Mouse (Mus musculus) embryonic fibroblast, embryonic 13.5 days (primary cell): ENCODE results near the gene Gspt1. TPM values are rescaled to one million over a fixed set of nuclear protein-coding genes. Genes with fewer than 3 reads are reported as not detected.

Source experiments
- H3K27ac ChIP-seq: 2 replicates; pipeline ENCODE4 v1.5.1; 2012; ENCODE audit warnings: low read length, control low read depth, inconsistent platforms; ENCODE audit not compliant: insufficient read depth
- H3K4me1 ChIP-seq: 2 replicates; pipeline ENCODE4 v1.6.1; 2011; ENCODE audit warnings: low read length; ENCODE audit not compliant: control insufficient read depth, insufficient read depth
- H3K4me3 ChIP-seq: 2 replicates; pipeline ENCODE4 v1.5.1; 2011; ENCODE audit warnings: mild to moderate bottlenecking, control low read depth, low read length; ENCODE audit not compliant: insufficient read depth
- CTCF ChIP-seq: IDR thresholded peaks from 2 replicates; pipeline ENCODE4 v1.5.1; 2011; ENCODE audit warnings: mild to moderate bottlenecking, control low read depth, low read length, moderate library complexity, borderline replicate concordance; ENCODE audit not compliant: insufficient read depth
- POLR2A ChIP-seq: IDR thresholded peaks from 2 replicates; pipeline ENCODE4 v1.6.1; 2011; ENCODE audit warnings: low read depth, mild to moderate bottlenecking, control low read depth, low read length, moderate library complexity
- polyA plus RNA-seq: library from polyadenylated mRNA; stranded (reverse); fragments of >200 nt; gene quantifications from 2 replicates; pipeline ENCODE4 v1.2.4, GENCODE M21; 2011; ENCODE audit warnings: low read depth; ENCODE audit not compliant: missing spikeins, insufficient read length

Gene Gspt1
- polyA plus RNA-seq, 1 experiment = 241 TPM

DNA sequence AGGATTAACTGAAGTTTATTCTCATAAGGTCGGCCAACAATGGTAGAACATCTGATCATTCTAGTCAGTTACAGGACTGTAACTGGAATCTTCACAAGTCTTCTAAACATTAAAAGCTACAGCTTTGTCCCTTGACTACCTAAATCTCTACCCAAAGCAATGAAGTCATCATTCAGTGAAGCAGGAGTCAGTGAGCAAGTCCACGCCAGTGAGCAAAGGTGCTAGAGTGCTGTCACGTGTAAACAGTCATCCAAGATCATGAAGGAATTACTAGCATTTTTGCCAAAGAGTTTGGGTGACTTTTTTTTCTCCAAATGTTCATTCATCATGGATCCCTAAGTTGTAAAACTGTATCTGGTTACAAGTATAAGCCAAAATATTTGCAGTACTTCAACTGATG, 36.3 kb downstream of the Gspt1 start:
- Histone ChIP-seq H3K4me1 (no peaks in the 10 kb centered on the region), H3K27ac (no peak overlapping the region), H3K4me3 (no peak overlapping the region)
- TF ChIP-seq CTCF = no peak
- TF ChIP-seq POLR2A = no peak

- Histone ChIP-seq H3K4me3 (peak overlapping the region; percentile 90), H3K27ac (no peak overlapping the region), H3K4me1 (peaks cover 15% of the 10 kb centered on the region)
- TF ChIP-seq POLR2A = no peak
- TF ChIP-seq CTCF = no peak
These were observed 50.3 kb downstream of the Gspt1 start for GRCm38 (mm10) chr16:11203600-11204390.

- peak within 1 kb of the TSS; percentile 60 for H3K27ac ChIP-seq
These were observed 51.3 kb downstream of the Gspt1 start, which contains the start of gene Rsl1d1 for GRCm38 (mm10) chr16:11202571-11203554. Gene Rsl1d1, minus strand, starts transcription at chr16:11203331.

DNA sequence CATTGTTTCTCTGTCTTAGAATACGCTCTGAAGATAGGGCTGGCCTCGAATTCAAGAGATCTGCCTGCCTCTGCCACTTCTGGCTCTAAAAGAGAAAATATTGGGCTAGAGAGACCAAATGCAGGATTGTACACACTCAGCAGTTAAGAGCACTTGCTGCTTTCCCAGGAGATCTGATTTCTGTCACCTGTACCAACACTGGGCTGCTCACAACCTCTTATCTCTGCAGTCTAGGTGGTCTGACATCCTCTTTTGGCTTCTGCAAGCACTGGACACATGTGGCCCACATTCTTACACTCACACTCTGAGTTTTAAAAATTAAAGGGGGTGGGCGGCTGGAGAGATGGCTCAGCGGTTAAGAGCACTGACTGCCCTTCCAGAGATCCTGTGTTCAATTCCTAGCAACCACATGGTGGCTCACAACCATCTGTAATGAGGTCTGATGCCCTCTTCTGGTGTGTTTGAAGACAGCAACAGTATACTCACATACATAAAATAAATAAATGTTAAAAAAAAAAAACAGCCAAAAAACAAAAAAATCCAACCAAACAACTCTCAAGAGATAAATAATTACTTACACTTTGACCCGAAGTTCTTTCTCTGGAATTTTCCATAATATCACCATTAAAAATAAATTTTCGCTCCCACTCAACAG, 52.3 kb downstream of the Gspt1 start:
- H3K4me3 ChIP-seq = peak overlapping the region; percentile 90
- TF ChIP-seq CTCF (no peak), POLR2A (no peak)
- H3K27ac ChIP-seq = no peak overlapping the region
- peaks cover 20% of the 10 kb centered on the region for H3K4me1 ChIP-seq

More at GRCm38 (mm10) chr16:11202571-11203554, 51.3 kb downstream of the Gspt1 start, which contains the start of gene Rsl1d1:
- Histone ChIP-seq H3K4me3 (peak within 1 kb of the TSS; percentile 90), H3K4me1 (peaks cover 20% of the 10 kb centered on the region)
- no peak for TF ChIP-seq CTCF
- TF ChIP-seq POLR2A = peak; percentile 92

GRCm38 (mm10) chr16:11200247-11200646, 53.9 kb downstream of the Gspt1 start:
- no peak for TF ChIP-seq POLR2A
- TF ChIP-seq CTCF = no peak

GRCm38 (mm10) chr16:11198467-11198866, 55.7 kb downstream of the Gspt1 start:
- no peak overlapping the region for H3K4me3 ChIP-seq
- TF ChIP-seq POLR2A (no peak), CTCF (no peak)
- no peak overlapping the region for H3K27ac ChIP-seq
- peaks cover 17% of the 10 kb centered on the region for H3K4me1 ChIP-seq

More at GRCm38 (mm10) chr16:11200247-11200646, 53.9 kb downstream of the Gspt1 start:
- no peak overlapping the region for H3K27ac ChIP-seq
- H3K4me3 ChIP-seq = no peak overlapping the region
- H3K4me1 ChIP-seq = peaks cover 20% of the 10 kb centered on the region

DNA sequence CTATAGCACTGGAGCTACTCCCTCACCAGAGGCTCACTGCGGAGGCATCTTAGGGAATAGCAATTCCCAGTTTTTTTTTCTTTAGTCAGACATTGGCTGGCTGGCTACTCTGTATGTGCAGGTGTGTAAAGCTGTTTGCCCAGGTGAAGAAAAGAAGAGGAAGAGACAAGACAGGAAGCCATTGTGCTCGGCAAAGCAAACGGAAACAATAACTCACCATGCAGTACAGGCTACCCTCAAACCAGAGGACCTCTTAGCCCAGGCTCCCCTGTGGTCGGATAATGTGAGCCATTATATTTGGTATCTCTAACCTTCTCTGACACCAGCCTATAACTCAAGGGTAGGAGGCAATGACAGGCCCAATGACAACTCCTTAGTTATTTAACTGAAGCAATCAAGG, 57.1 kb downstream of the Gspt1 start:
- Histone ChIP-seq H3K4me3 (no peak overlapping the region), H3K4me1 (peaks cover 23% of the 10 kb centered on the region), H3K27ac (no peak overlapping the region)
- TF ChIP-seq CTCF (no peak), POLR2A (no peak)

DNA sequence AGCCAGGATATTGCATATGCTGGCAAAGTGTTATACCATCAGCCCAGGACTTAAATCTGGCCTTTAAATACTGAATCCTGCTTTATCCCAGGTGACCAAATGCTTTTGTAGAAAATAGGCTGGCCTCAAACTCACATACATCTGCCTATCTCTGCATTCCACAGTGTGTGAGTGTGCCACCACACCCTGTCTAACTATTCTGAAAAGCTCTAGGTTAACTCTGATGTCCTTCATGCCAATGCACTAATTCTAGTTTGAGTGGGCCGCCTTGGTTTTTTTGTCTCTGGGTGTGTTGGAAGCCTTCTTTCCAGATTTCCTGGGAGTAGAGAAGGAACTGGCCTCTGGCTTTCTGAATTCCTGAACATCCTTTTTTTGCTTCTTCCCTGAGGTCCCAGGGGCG, 60.9 kb downstream of the Gspt1 start:
- Histone ChIP-seq H3K27ac (peak overlapping the region; percentile 32; the same call in 1 of the 2 replicates), H3K4me1 (peaks cover 10% of the 10 kb centered on the region), H3K4me3 (no peak overlapping the region)
- TF ChIP-seq CTCF (no peak), POLR2A (no peak)

DNA sequence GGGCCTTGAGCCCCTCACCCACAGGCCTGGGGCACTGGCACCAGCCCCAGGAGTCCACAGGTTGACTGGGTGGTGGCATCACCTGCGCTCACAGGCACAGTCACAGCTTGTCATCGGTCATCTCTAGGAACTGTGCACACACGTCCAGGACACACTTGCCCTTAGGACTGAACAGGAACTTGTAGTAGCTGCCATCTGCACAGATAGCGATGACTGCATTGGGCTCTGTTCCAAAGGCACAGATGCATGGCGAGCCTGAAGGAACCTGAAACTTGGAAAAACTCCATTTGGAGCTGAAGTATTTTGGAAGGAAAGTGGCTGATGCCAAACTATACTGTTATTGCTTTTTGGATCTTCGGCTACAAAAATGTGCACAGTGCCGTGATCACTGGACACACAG, 64.0 kb downstream of the Gspt1 start:
- TF ChIP-seq CTCF = no peak
- no peak for TF ChIP-seq POLR2A
- no peak overlapping the region for H3K27ac ChIP-seq
- H3K4me1 ChIP-seq = peaks cover 9% of the 10 kb centered on the region
- no peak overlapping the region for H3K4me3 ChIP-seq
